Mouse (Mus musculus) monocyte, adult 2 months (primary cell): ENCODE results near the gene Add1.

Experiments
- DNase-seq, 2 experiments: peaks; one replicate each; pipeline ENCODE4 v3.0.0; 2022; ENCODE audit warnings: low spot score in 2 of 2, low read depth in 1 of 2

Gene Add1

DNA sequence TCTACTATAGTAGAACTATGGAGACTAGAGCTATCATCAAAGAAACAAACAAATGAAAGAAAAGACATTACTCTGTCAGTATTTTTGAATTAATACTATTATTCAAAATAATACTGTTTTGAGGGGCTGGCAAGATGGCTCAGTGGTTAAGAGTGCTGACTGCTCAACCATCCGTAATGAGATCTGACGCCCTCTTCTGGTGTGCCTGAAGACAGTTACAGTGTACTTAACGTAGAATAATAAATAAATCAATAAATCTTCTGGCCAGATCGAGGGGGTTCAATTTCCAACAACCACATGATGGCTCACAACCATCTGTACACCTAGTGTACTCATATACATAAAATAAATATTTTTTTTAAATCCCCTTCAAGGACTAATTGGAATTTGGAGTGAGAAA lies 88.4 kb downstream of the Add1 start:
- DNase-seq = no peak

DNA sequence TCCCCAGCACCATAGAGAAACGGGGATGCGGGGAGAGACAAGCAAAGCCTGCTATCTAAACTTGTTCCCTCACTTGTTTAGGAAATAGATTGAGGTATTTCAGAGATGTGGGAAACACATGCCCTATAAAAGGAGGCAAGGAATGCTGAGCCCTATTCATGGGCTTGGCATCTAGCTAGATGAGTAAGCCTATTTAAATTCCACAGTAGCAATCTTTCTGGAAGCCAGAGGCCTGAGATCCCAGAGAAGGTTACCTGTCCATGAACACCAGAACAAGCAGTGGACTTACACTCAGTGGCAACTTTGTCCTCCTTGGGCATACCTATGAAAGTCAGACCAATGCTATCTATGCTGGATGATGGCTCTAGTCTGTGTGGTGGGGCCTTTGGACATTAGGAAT lies 89.8 kb downstream of the Add1 start:
- DNase-seq = no peak

DNA sequence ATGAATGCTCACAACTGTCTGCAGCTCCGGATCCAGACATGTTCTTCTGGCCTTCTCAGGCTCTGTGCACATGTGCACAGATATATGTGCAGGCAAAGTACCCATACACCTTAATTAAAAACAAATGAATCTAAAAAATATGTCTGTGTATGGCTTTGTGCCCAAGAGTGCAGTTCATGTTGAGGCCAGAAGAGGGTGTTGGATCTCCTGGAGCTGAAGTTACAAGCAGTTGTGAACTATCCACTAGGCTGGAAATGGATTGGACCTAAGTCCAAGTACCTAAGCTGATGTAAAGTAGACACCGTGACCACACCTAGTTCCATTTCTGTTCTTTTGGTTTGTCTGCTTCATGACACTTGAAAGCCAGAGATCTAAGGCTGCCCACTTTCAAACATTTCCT lies 96.0 kb downstream of the Add1 start:
- DNase-seq = no peak

DNA sequence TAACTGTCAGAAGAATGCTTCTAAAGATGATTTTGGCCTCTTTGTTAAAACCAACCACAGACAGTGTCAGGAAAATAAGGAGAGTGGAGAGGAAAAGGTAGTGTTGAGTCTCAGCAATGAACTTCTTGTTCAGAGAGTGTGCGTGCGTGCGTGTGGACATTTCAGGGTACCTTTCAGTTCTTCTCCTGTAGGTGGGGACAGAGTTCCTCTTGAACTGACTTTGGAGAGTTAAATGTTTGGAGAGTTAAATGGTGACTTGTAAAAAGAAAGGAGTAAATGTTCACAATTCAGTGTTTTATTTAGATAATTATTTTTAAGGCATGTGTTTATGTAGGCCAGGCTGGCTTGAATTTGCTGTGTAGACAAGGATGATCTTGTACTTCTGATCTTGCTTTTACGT lies 96.8 kb downstream of the Add1 start:
- no peak for DNase-seq
